Mouse (Mus musculus) heart, adult 2 months (tissue): Measurements from ENCODE around the gene 4930550C14Rik.

ENCODE experiments used
- CTCF ChIP-seq: fragments of 200-600 bp; IDR thresholded peaks from 2 replicates; pipeline ENCODE4 v1.8.1; 2022; ENCODE audit warnings: antibody characterized with exemption, mild to moderate bottlenecking, moderate library complexity
- EP300 ChIP-seq: fragments of 200-500 bp; IDR thresholded peaks from 2 replicates; pipeline ENCODE4 v1.6.1; 2011; ENCODE audit warnings: low read depth, low read length, control low read depth; ENCODE audit not compliant: insufficient read depth
- POLR2A ChIP-seq: fragments of 200-500 bp; IDR thresholded peaks from 2 replicates; pipeline ENCODE4 v1.6.1; 2011; ENCODE audit warnings: mild to moderate bottlenecking, low read depth, low read length, control low read depth; ENCODE audit not compliant: insufficient read depth

GRCm38 (mm10) chr9:53435830-53436570, 33.9 kb downstream of the 4930550C14Rik start:
- no peak for TF ChIP-seq CTCF
- no peak for TF ChIP-seq POLR2A
- no peak for TF ChIP-seq EP300
